Mouse (Mus musculus): Measurements from ENCODE around the gene Vsig2. TPM values are rescaled to one million over a fixed set of nuclear protein-coding genes. Genes with fewer than 3 reads are reported as not detected.

The Vsig2 gene
- polyA plus RNA-seq, 1 experiment: not detected

GRCm38 (mm10) chr9:37530031-37530887 is 8.8 kb upstream of the Vsig2 start:
- peaks cover 82% of the 10 kb centered on the region for H3K4me1 ChIP-seq
- peaks cover 53% of the 10 kb centered on the region for H3K36me3 ChIP-seq (replicated peaks; ENCODE audit: low read length)
- TF ChIP-seq FLI1 (IDR thresholded peaks at IDR 0.05; ENCODE audit: low read length) (no peak), GATA1 (IDR thresholded peaks at IDR 0.05; ENCODE audit: borderline replicate concordance, low read length) (no peak)
- no peaks in the 10 kb centered on the region for H3K9me3 ChIP-seq
- peak overlapping the region; percentile 91 for H3K4me3 ChIP-seq (replicated peaks)
- peaks cover 3% of the 10 kb centered on the region for H3K27me3 ChIP-seq (replicated peaks)

GRCm38 (mm10) chr9:37530888-37531705 is 8.0 kb upstream of the Vsig2 start:
- Histone ChIP-seq H3K4me3 (replicated peaks) (peak overlapping the region; percentile 91), H3K9me3 (no peaks in the 10 kb centered on the region), H3K27me3 (replicated peaks) (peaks cover 3% of the 10 kb centered on the region), H3K4me1 (peaks cover 90% of the 10 kb centered on the region), H3K36me3 (replicated peaks; ENCODE audit: low read length) (peaks cover 55% of the 10 kb centered on the region)
- no peak for TF ChIP-seq FLI1 (IDR thresholded peaks at IDR 0.05; ENCODE audit: low read length)
- TF ChIP-seq GATA1 (IDR thresholded peaks at IDR 0.05; ENCODE audit: borderline replicate concordance, low read length): no peak

GRCm38 (mm10) chr9:37536851-37537250 is 2.2 kb upstream of the Vsig2 start:
- no peaks in the 10 kb centered on the region for H3K9me3 ChIP-seq
- no peak overlapping the region for H3K4me3 ChIP-seq (replicated peaks)
- TF ChIP-seq FLI1 (IDR thresholded peaks at IDR 0.05; ENCODE audit: low read length) (no peak), GATA1 (IDR thresholded peaks at IDR 0.05; ENCODE audit: borderline replicate concordance, low read length) (no peak)
- H3K36me3 ChIP-seq (replicated peaks; ENCODE audit: low read length): peaks cover 89% of the 10 kb centered on the region
- no peaks in the 10 kb centered on the region for H3K27me3 ChIP-seq (replicated peaks)
- H3K4me1 ChIP-seq: peaks cover 89% of the 10 kb centered on the region

- Histone ChIP-seq H3K4me1 (peaks cover 89% of the 10 kb centered on the region), H3K36me3 (replicated peaks; ENCODE audit: low read length) (peaks cover 92% of the 10 kb centered on the region), H3K27me3 (replicated peaks) (no peaks in the 10 kb centered on the region), H3K4me3 (replicated peaks) (no peak overlapping the region), H3K9me3 (no peaks in the 10 kb centered on the region)
- TF ChIP-seq FLI1 (IDR thresholded peaks at IDR 0.05; ENCODE audit: low read length): no peak
- TF ChIP-seq GATA1 (IDR thresholded peaks at IDR 0.05; ENCODE audit: borderline replicate concordance, low read length): no peak
Measured at GRCm38 (mm10) chr9:37537658-37538250, 1.3 kb upstream of the Vsig2 start.

- TF ChIP-seq GATA1 (IDR thresholded peaks at IDR 0.05; ENCODE audit: borderline replicate concordance, low read length) (no peak), FLI1 (IDR thresholded peaks at IDR 0.05; ENCODE audit: low read length) (no peak)
- Histone ChIP-seq H3K9me3 (no peaks in the 10 kb centered on the region), H3K36me3 (replicated peaks; ENCODE audit: low read length) (peaks cover 93% of the 10 kb centered on the region), H3K4me1 (peaks cover 97% of the 10 kb centered on the region), H3K27me3 (replicated peaks) (no peaks in the 10 kb centered on the region), H3K4me3 (replicated peaks) (no peak overlapping the region)
Measured at GRCm38 (mm10) chr9:37540226-37540625, 1.2 kb downstream of the Vsig2 start.

- no peak for TF ChIP-seq FLI1 (IDR thresholded peaks at IDR 0.05; ENCODE audit: low read length)
- no peak for TF ChIP-seq GATA1 (IDR thresholded peaks at IDR 0.05; ENCODE audit: borderline replicate concordance, low read length)
Measured at GRCm38 (mm10) chr9:37540701-37541575, 1.9 kb downstream of the Vsig2 start.

GRCm38 (mm10) chr9:37541851-37542642 is 3.0 kb downstream of the Vsig2 start:
- Histone ChIP-seq H3K4me1 (peaks cover 94% of the 10 kb centered on the region), H3K36me3 (replicated peaks; ENCODE audit: low read length) (peaks cover 93% of the 10 kb centered on the region), H3K27me3 (replicated peaks) (no peaks in the 10 kb centered on the region), H3K4me3 (replicated peaks) (peak overlapping the region; percentile 29), H3K9me3 (no peaks in the 10 kb centered on the region)
- TF ChIP-seq GATA1 (IDR thresholded peaks at IDR 0.05; ENCODE audit: borderline replicate concordance, low read length) (no peak), FLI1 (IDR thresholded peaks at IDR 0.05; ENCODE audit: low read length) (no peak)

More at GRCm38 (mm10) chr9:37540701-37541575, 1.9 kb downstream of the Vsig2 start:
- Histone ChIP-seq H3K4me1 (peaks cover 97% of the 10 kb centered on the region), H3K27me3 (replicated peaks) (no peaks in the 10 kb centered on the region), H3K4me3 (replicated peaks) (no peak overlapping the region), H3K9me3 (no peaks in the 10 kb centered on the region), H3K36me3 (replicated peaks; ENCODE audit: low read length) (peaks cover 93% of the 10 kb centered on the region)

GRCm38 (mm10) chr9:37543869-37544440 is 4.9 kb downstream of the Vsig2 start:
- TF ChIP-seq GATA1 (IDR thresholded peaks at IDR 0.05; ENCODE audit: borderline replicate concordance, low read length): no peak
- TF ChIP-seq FLI1 (IDR thresholded peaks at IDR 0.05; ENCODE audit: low read length): no peak
- H3K4me1 ChIP-seq: peaks cover 96% of the 10 kb centered on the region
- H3K36me3 ChIP-seq (replicated peaks; ENCODE audit: low read length): peaks cover 93% of the 10 kb centered on the region
- no peaks in the 10 kb centered on the region for H3K9me3 ChIP-seq
- no peaks in the 10 kb centered on the region for H3K27me3 ChIP-seq (replicated peaks)
- H3K4me3 ChIP-seq (replicated peaks): no peak overlapping the region

All from megakaryocyte, embryonic 14.5 days (primary cell).